Mouse (Mus musculus): ENCODE results near the gene Prkce. TPM values are rescaled to one million over a fixed set of nuclear protein-coding genes. Genes with fewer than 3 reads are reported as not detected.

Prkce gene
- polyA plus RNA-seq, 1 experiment from 2014 or later: 11.0 TPM

GRCm38 (mm10) chr17:86615592-86616291, 448.2 kb downstream of the Prkce start:
- no peaks in the 10 kb centered on the region for H3K9me3 ChIP-seq (replicated peaks)
- no peak overlapping the region for H3K4me3 ChIP-seq
- ATAC-seq (ENCODE audit: low FRiP score): no peak
- peaks cover 8% of the 10 kb centered on the region; the same call in 1 of the 2 replicates for H3K4me1 ChIP-seq
- H3K9ac ChIP-seq: no peak overlapping the region
- H3K36me3 ChIP-seq: no peaks in the 10 kb centered on the region
- no peak overlapping the region for H3K27ac ChIP-seq
- no peaks in the 10 kb centered on the region for H3K27me3 ChIP-seq
- H3K4me2 ChIP-seq (replicated peaks): no peak overlapping the region
- WGBS: 91% methylated on average over 13 of the region's 13 CpGs

GRCm38 (mm10) chr17:86617570-86618237, 450.1 kb downstream of the Prkce start:
- Histone ChIP-seq H3K27ac (no peak overlapping the region), H3K27me3 (no peaks in the 10 kb centered on the region), H3K36me3 (no peaks in the 10 kb centered on the region), H3K4me3 (no peak overlapping the region), H3K4me1 (peaks cover 8% of the 10 kb centered on the region; the same call in 1 of the 2 replicates), H3K9me3 (replicated peaks) (no peaks in the 10 kb centered on the region), H3K9ac (no peak overlapping the region), H3K4me2 (replicated peaks) (no peak overlapping the region)
- WGBS: 67% methylated on average over 3 of the region's 3 CpGs
- no peak for ATAC-seq (ENCODE audit: low FRiP score)

DNA sequence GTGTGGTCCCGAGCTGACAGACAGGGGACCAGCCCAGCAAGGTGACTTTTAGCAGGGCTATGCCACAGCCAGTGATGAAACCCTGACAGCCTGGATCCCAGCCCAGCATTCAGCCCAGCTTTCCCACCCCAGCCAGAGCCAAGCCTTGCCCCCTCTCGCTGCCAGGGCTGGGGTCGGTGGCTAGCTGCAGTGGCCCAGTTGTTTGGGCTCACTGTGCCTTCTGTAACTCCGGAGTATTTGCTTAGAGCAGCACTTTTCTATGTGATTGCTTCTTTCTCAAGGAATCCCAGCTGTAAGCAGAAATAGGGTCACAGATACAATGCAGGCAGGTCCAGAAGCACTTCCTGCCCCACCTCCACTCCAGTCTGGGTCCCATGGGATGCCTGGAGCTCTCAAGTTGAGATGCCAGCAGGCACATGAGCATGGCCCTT, 450.9 kb downstream of the Prkce start:
- H3K27me3 ChIP-seq: no peaks in the 10 kb centered on the region
- WGBS: 57% methylated on average over 4 of the region's 4 CpGs
- H3K4me2 ChIP-seq (replicated peaks): no peak overlapping the region
- no peak for ATAC-seq (ENCODE audit: low FRiP score)
- no peak overlapping the region for H3K4me3 ChIP-seq
- no peak overlapping the region for H3K9ac ChIP-seq
- no peaks in the 10 kb centered on the region for H3K9me3 ChIP-seq (replicated peaks)
- peaks cover 8% of the 10 kb centered on the region; the same call in 1 of the 2 replicates for H3K4me1 ChIP-seq
- no peak overlapping the region for H3K27ac ChIP-seq
- H3K36me3 ChIP-seq: no peaks in the 10 kb centered on the region

DNA sequence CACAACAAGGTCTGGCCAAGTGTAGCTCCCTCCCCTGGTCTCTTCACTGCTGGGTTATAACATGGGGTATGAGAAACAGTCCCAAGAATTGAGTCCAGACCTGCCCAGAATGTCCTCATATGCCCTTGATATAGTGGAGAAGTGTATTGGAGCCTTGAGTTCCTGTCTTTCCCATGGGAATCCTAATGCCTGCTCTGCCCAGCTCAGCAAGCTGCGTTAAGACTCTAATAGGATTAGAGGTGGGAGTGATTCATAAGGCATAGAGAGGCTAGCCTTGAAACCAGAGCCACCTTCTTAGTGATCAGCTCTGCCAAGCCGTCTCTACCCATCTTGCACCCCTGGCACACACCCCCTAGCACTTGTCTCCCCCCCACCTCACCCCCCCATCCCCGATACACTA, 455.3 kb downstream of the Prkce start:
- no peaks in the 10 kb centered on the region for H3K9me3 ChIP-seq (replicated peaks)
- no peak overlapping the region for H3K4me2 ChIP-seq (replicated peaks)
- H3K36me3 ChIP-seq: no peaks in the 10 kb centered on the region
- ATAC-seq (ENCODE audit: low FRiP score): no peak
- no peak overlapping the region for H3K4me3 ChIP-seq
- no peaks in the 10 kb centered on the region for H3K27me3 ChIP-seq
- WGBS: 84% methylated on average over 3 of the region's 3 CpGs
- peaks cover 8% of the 10 kb centered on the region; the same call in 1 of the 2 replicates for H3K4me1 ChIP-seq
- H3K27ac ChIP-seq: no peak overlapping the region
- no peak overlapping the region for H3K9ac ChIP-seq

- no peak overlapping the region for H3K4me3 ChIP-seq
- H3K27ac ChIP-seq: no peak overlapping the region
- no peak overlapping the region for H3K9ac ChIP-seq
- H3K9me3 ChIP-seq (replicated peaks): no peaks in the 10 kb centered on the region
- no peaks in the 10 kb centered on the region for H3K4me1 ChIP-seq
- ATAC-seq (ENCODE audit: low FRiP score): no peak
- 85% methylated on average over 6 of the region's 6 CpGs for WGBS
- no peak overlapping the region for H3K4me2 ChIP-seq (replicated peaks)
- H3K36me3 ChIP-seq: no peaks in the 10 kb centered on the region
- no peaks in the 10 kb centered on the region for H3K27me3 ChIP-seq
Observed at GRCm38 (mm10) chr17:86626523-86626922, 458.9 kb downstream of the Prkce start.

- H3K27ac ChIP-seq: no peak overlapping the region
- no peaks in the 10 kb centered on the region for H3K4me1 ChIP-seq
- H3K4me2 ChIP-seq (replicated peaks): no peak overlapping the region
- H3K9ac ChIP-seq: no peak overlapping the region
- no peak for ATAC-seq (ENCODE audit: low FRiP score)
- no peak overlapping the region for H3K4me3 ChIP-seq
- WGBS: 76% methylated on average over 4 of the region's 4 CpGs
- no peaks in the 10 kb centered on the region for H3K27me3 ChIP-seq
- no peaks in the 10 kb centered on the region for H3K36me3 ChIP-seq
- no peaks in the 10 kb centered on the region for H3K9me3 ChIP-seq (replicated peaks)
Observed at GRCm38 (mm10) chr17:86633131-86633530, 465.5 kb downstream of the Prkce start.

GRCm38 (mm10) chr17:86637311-86637710, 469.7 kb downstream of the Prkce start:
- H3K4me2 ChIP-seq (replicated peaks): no peak overlapping the region
- no peak for ATAC-seq (ENCODE audit: low FRiP score)
- no peaks in the 10 kb centered on the region for H3K36me3 ChIP-seq
- WGBS: 74% methylated on average over 1 of the region's 1 CpGs
- no peaks in the 10 kb centered on the region for H3K9me3 ChIP-seq (replicated peaks)
- H3K9ac ChIP-seq: no peak overlapping the region
- H3K4me3 ChIP-seq: no peak overlapping the region
- peaks cover 3% of the 10 kb centered on the region; the same call in 1 of the 2 replicates for H3K4me1 ChIP-seq
- no peaks in the 10 kb centered on the region for H3K27me3 ChIP-seq
- H3K27ac ChIP-seq: no peak overlapping the region

DNA sequence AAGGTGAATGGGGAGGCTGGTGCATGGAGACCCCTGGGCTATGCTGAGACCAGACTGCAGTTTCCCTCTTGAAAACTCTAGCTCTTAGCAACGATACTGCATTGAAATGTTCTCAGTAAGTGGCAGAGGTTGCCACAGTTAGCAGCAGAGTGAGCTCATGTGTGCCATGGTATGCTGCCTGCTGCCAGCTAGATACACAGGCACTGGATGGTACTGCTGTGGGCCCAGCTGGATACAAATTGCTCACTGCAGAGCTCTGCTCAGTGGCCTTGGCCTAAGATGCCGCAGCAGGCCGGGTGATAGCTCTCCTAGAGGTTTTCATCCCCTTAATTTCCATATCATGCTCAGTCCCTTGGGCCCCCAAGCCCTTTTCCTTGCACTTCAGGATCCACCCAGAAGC, 471.7 kb downstream of the Prkce start:
- H3K4me1 ChIP-seq: peaks cover 3% of the 10 kb centered on the region; the same call in 1 of the 2 replicates
- 61% methylated on average over 3 of the region's 3 CpGs for WGBS
- no peak overlapping the region for H3K4me3 ChIP-seq
- H3K9ac ChIP-seq: no peak overlapping the region
- H3K27ac ChIP-seq: no peak overlapping the region
- H3K27me3 ChIP-seq: no peaks in the 10 kb centered on the region
- H3K36me3 ChIP-seq: no peaks in the 10 kb centered on the region
- no peak for ATAC-seq (ENCODE audit: low FRiP score)
- H3K9me3 ChIP-seq (replicated peaks): no peaks in the 10 kb centered on the region
- no peak overlapping the region for H3K4me2 ChIP-seq (replicated peaks)

DNA sequence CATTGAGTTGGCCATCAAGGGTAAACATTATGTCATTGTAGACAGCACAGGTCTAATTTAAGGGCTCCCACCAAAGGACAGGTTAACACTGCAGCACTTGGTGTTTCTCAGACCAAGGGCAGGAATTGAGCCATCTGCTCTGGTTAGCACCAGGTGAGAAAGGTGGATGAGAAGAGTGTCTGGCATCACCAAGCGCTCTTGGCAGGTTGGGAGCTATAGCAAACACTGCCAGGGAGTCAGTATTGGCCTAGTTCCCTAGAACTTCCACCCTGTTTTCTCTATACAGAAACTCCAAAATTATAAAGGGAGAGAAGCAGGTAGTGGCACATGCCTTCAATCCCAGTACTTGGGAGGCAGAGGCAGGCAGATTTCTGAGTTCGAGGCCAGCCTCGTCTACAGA, 479.6 kb downstream of the Prkce start:
- Histone ChIP-seq H3K36me3 (no peaks in the 10 kb centered on the region), H3K27me3 (no peaks in the 10 kb centered on the region), H3K9me3 (replicated peaks) (no peaks in the 10 kb centered on the region), H3K4me2 (replicated peaks) (no peak overlapping the region), H3K4me1 (no peaks in the 10 kb centered on the region), H3K4me3 (no peak overlapping the region), H3K27ac (no peak overlapping the region), H3K9ac (no peak overlapping the region)
- 95% methylated on average over 3 of the region's 3 CpGs for WGBS
- ATAC-seq (ENCODE audit: low FRiP score): no peak

GRCm38 (mm10) chr17:86648856-86649435, 481.4 kb downstream of the Prkce start:
- H3K9me3 ChIP-seq (replicated peaks): no peaks in the 10 kb centered on the region
- WGBS: 87% methylated on average over 12 of the region's 12 CpGs
- no peaks in the 10 kb centered on the region for H3K36me3 ChIP-seq
- H3K27ac ChIP-seq: no peak overlapping the region
- no peak overlapping the region for H3K4me3 ChIP-seq
- no peaks in the 10 kb centered on the region for H3K27me3 ChIP-seq
- no peak overlapping the region for H3K9ac ChIP-seq
- H3K4me2 ChIP-seq (replicated peaks): no peak overlapping the region
- ATAC-seq (ENCODE audit: low FRiP score): no peak
- H3K4me1 ChIP-seq: no peaks in the 10 kb centered on the region

DNA sequence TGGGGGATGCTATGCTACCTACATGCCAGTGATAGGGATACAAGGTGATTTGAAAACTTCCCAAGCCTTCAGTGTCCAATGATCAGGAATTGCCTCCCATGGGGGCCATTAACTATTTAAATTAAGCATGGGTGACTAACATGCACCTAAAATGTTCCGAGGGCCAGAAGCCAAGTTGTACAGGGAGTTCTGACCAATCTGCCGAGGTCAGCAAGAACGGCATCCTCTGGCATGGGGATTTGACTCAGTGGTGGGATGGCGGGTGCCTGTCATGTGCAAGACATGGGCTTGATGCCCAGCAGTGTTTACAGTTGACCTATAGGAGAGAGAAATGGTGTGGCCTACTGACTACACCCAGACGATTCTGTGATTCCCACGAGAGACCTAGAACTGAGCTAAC, 482.7 kb downstream of the Prkce start:
- no peaks in the 10 kb centered on the region for H3K36me3 ChIP-seq
- no peaks in the 10 kb centered on the region for H3K27me3 ChIP-seq
- 93% methylated on average over 6 of the region's 6 CpGs for WGBS
- no peaks in the 10 kb centered on the region for H3K4me1 ChIP-seq
- H3K4me2 ChIP-seq (replicated peaks): no peak overlapping the region
- no peak overlapping the region for H3K4me3 ChIP-seq
- no peak for ATAC-seq (ENCODE audit: low FRiP score)
- H3K9ac ChIP-seq: no peak overlapping the region
- no peak overlapping the region for H3K27ac ChIP-seq
- H3K9me3 ChIP-seq (replicated peaks): no peaks in the 10 kb centered on the region

- Histone ChIP-seq H3K9me3 (replicated peaks) (no peaks in the 10 kb centered on the region), H3K9ac (no peak overlapping the region), H3K27me3 (no peaks in the 10 kb centered on the region), H3K4me1 (no peaks in the 10 kb centered on the region), H3K4me3 (no peak overlapping the region), H3K27ac (no peak overlapping the region), H3K36me3 (no peaks in the 10 kb centered on the region), H3K4me2 (replicated peaks) (no peak overlapping the region)
- ATAC-seq (ENCODE audit: low FRiP score): no peak
- WGBS: 69% methylated on average over 4 of the region's 4 CpGs
Observed at GRCm38 (mm10) chr17:86651091-86651490, 483.5 kb downstream of the Prkce start.
